Mouse (Mus musculus) hindbrain, embryonic 11.5 days (tissue): ENCODE results near the gene Lrguk. TPM values are rescaled to one million over a fixed set of nuclear protein-coding genes. Genes with fewer than 3 reads are reported as not detected.

ENCODE experiments used
- ATAC-seq: fragments of 200-750 bp; cut with Nextera tagmentation; 2 replicates; pipeline ENCODE4 v1.8.0; 2017; ENCODE audit warnings: mild to moderate bottlenecking, moderate TSS enrichment, moderate library complexity; ENCODE audit not compliant: low FRiP score
- DNase-seq: peaks from one replicate; pipeline ENCODE4 v3.0.0-alpha.2; 2015; ENCODE audit warnings: low spot score
- H3K27ac ChIP-seq: fragments of 300-500 bp; sonication (generic); 2 replicates; pipeline ENCODE4 v1.5.1; 2014; ENCODE audit warnings: mild to moderate bottlenecking, low read depth, low read length
- H3K27me3 ChIP-seq: fragments of 300-500 bp; sonication (generic); 2 replicates; pipeline ENCODE4 v1.6.1; 2014; ENCODE audit warnings: mild to moderate bottlenecking, low read length, moderate library complexity, mixed read lengths; ENCODE audit not compliant: control insufficient read depth, insufficient read depth
- H3K36me3 ChIP-seq: fragments of 300-500 bp; sonication (generic); 2 replicates; pipeline ENCODE4 v1.6.1; 2014; ENCODE audit warnings: mild to moderate bottlenecking, low read length, moderate library complexity, mixed read lengths; ENCODE audit not compliant: control insufficient read depth, insufficient read depth
- H3K4me1 ChIP-seq: fragments of 300-500 bp; sonication (generic); replicated peaks from 2 replicates; pipeline ENCODE4 v1.6.1; 2014; ENCODE audit warnings: low read length, mixed read lengths; ENCODE audit not compliant: control insufficient read depth, insufficient read depth
- H3K4me2 ChIP-seq: fragments of 300-500 bp; sonication (generic); replicated peaks from 2 replicates; pipeline ENCODE4 v1.6.1; 2014; ENCODE audit warnings: mild to moderate bottlenecking, low read depth, low read length
- H3K4me3 ChIP-seq: fragments of 300-500 bp; sonication (generic); 2 replicates; pipeline ENCODE4 v1.5.1; 2014; ENCODE audit warnings: low read depth, low read length
- H3K9ac ChIP-seq: fragments of 300-500 bp; sonication (generic); 2 replicates; pipeline ENCODE4 v1.6.1; 2014; ENCODE audit warnings: low read depth, low read length
- H3K9me3 ChIP-seq: fragments of 300-500 bp; sonication (generic); 2 replicates; pipeline ENCODE4 v1.6.1; 2016; ENCODE audit warnings: low read length; ENCODE audit not compliant: control insufficient read depth
- WGBS: fragments of 180-500 bp; shearing (Covaris S2); extraction: QIAGEN DNeasy Blood & Tissue Kit; methylation state at CpG from one replicate; pipeline ENCODE4 v1.1.7; 2014; 5-methylcytosine and 5-hydroxymethylcytosine counted together
- polyA plus RNA-seq: library from polyadenylated mRNA; unstranded; fragments of >200 nt; fragmentation: Nextera tagmentation; extraction: Ambion mirVana; gene quantifications from 2 replicates; pipeline ENCODE4 v1.2.1, GENCODE M21; 2014

The Lrguk gene
- polyA plus RNA-seq, 1 experiment from 2014 or later, result 1.9 TPM

DNA sequence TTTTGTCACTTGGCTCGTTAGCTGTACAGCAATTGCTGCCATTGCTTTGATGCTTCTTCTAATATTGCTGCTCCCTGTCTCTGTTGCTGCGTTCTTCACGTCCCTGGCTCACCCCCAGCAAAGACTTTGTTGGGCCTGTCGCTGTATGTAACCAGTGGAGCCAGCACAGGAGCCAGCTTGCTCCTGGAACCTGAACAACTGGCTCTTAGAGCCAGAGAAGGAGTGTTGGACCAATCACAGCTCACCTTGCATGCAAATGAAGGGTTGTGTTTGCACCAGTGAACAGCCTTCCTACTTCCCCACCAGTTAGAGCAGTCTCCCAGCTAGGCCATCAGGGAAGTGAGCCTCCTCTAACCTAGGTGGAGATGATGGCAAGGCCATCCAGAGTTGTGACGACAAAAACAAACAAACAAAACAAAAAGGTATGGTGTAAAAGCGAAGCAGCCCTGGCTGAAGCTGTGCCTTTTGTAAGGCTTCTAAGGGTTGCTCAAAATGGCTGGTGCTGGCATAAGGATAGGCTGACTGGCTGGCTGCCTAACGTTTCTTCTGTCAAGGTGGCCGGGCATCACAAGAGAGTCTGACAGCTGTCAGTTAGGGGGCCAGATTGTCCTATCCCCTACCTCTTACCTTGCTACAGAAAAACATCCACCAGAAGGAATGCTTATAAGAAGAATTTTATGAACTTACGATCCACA, 15.7 kb downstream of the Lrguk start:
- no peak overlapping the region for H3K4me2 ChIP-seq
- ATAC-seq, result no peak
- no peak overlapping the region for H3K27ac ChIP-seq
- DNase-seq, result no peak
- no peaks in the 10 kb centered on the region for H3K36me3 ChIP-seq
- H3K4me1 ChIP-seq, result no peaks in the 10 kb centered on the region
- no peak overlapping the region for H3K9ac ChIP-seq
- WGBS, result 87% methylated on average over 9 of the region's 9 CpGs
- H3K27me3 ChIP-seq, result no peaks in the 10 kb centered on the region
- no peak overlapping the region for H3K4me3 ChIP-seq
- no peaks in the 10 kb centered on the region for H3K9me3 ChIP-seq

DNA sequence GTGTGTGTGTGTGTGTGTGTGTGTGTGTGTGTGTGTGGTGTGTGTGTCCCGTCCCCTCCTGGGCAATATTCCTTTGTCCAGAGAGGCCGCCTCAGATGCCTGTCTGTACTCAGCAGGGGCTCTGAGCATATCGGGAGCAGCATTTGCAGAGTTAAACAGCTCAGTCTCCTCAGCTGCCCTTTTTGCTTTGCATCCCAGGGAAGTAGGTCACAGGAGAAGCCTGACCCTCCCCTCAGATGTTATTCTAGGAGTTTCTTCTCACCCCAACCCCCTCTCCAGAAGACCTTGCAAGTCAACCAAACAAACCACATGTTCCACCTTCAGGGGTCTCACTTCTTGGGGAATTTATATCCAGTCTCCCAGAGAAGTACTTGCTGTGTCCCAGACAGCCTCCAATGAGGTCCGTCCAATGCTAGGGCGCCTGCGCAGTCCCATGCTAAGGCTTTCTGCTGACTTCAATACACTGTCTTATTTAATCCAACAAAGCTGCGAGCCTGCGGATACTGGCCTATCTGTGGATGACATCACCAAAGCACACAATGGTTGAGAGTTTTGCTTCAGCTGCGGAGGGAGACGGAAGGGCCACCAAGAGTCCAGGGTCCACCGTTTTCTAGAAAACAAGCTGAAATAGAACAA, 17.4 kb downstream of the Lrguk start:
- no peak for ATAC-seq

GRCm38 (mm10) chr6:34049433-34049832, 20.2 kb downstream of the Lrguk start:
- 54% methylated on average over 2 of the region's 2 CpGs for WGBS
- H3K9ac ChIP-seq, result no peak overlapping the region
- H3K4me2 ChIP-seq, result no peak overlapping the region
- no peaks in the 10 kb centered on the region for H3K9me3 ChIP-seq
- ATAC-seq (no peak), DNase-seq (no peak)
- H3K27ac ChIP-seq, result no peak overlapping the region
- H3K4me3 ChIP-seq, result no peak overlapping the region
- H3K27me3 ChIP-seq, result no peaks in the 10 kb centered on the region
- H3K36me3 ChIP-seq, result no peaks in the 10 kb centered on the region
- no peaks in the 10 kb centered on the region for H3K4me1 ChIP-seq

More for the DNA sequence above, 17.4 kb downstream of the Lrguk start:
- 73% methylated on average over 10 of the region's 11 CpGs for WGBS
- Histone ChIP-seq H3K9ac (no peak overlapping the region), H3K9me3 (no peaks in the 10 kb centered on the region), H3K27ac (no peak overlapping the region), H3K4me3 (no peak overlapping the region), H3K36me3 (no peaks in the 10 kb centered on the region), H3K4me2 (no peak overlapping the region), H3K27me3 (no peaks in the 10 kb centered on the region), H3K4me1 (no peaks in the 10 kb centered on the region)
- DNase-seq, result no peak

- Histone ChIP-seq H3K36me3 (no peaks in the 10 kb centered on the region), H3K27me3 (no peaks in the 10 kb centered on the region)
- no peak for DNase-seq
Measured at GRCm38 (mm10) chr6:34059741-34060140, 30.5 kb downstream of the Lrguk start.

GRCm38 (mm10) chr6:34066790-34067189, 37.5 kb downstream of the Lrguk start:
- Histone ChIP-seq H3K9me3 (no peaks in the 10 kb centered on the region), H3K27me3 (no peaks in the 10 kb centered on the region), H3K4me1 (no peaks in the 10 kb centered on the region), H3K27ac (no peak overlapping the region), H3K36me3 (no peaks in the 10 kb centered on the region), H3K9ac (no peak overlapping the region), H3K4me2 (no peak overlapping the region), H3K4me3 (no peak overlapping the region)
- no peak for ATAC-seq
- DNase-seq, result no peak
- 90% methylated on average over 7 of the region's 7 CpGs for WGBS

More at GRCm38 (mm10) chr6:34059741-34060140, 30.5 kb downstream of the Lrguk start:
- no peak overlapping the region for H3K9ac ChIP-seq
- H3K27ac ChIP-seq, result no peak overlapping the region
- no peak overlapping the region for H3K4me2 ChIP-seq
- no peaks in the 10 kb centered on the region for H3K4me1 ChIP-seq
- no peak overlapping the region for H3K4me3 ChIP-seq
- H3K9me3 ChIP-seq, result no peaks in the 10 kb centered on the region
- ATAC-seq, result no peak
- WGBS, result 91% methylated on average over 6 of the region's 6 CpGs

DNA sequence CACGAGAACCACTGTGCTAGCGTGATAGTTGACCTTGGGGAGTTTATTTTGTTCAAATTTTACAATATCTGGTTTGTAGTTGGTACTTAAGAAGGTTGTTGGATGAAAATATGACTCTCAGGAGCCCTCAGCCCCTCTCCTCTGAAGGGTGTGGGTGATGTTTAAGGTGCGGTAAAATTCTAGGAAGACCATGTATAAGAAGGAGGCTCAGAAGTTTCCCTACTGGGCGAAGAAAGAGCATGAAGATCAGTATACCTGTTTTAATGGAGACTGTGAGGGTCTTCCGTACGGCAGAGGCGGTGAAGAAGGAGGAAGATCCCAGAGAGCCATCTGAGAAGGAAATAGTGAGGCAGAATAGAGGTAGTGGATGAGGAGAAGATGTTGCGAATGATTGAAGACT, 38.0 kb downstream of the Lrguk start:
- no peaks in the 10 kb centered on the region for H3K27me3 ChIP-seq
- no peaks in the 10 kb centered on the region for H3K4me1 ChIP-seq
- no peak for ATAC-seq
- no peak for DNase-seq
- 96% methylated on average over 8 of the region's 8 CpGs for WGBS
- H3K27ac ChIP-seq, result no peak overlapping the region
- no peak overlapping the region for H3K4me3 ChIP-seq
- H3K9ac ChIP-seq, result no peak overlapping the region
- H3K4me2 ChIP-seq, result no peak overlapping the region
- no peaks in the 10 kb centered on the region for H3K36me3 ChIP-seq
- H3K9me3 ChIP-seq, result no peaks in the 10 kb centered on the region

- no peaks in the 10 kb centered on the region for H3K4me1 ChIP-seq
- no peak overlapping the region for H3K27ac ChIP-seq
- H3K9me3 ChIP-seq, result no peaks in the 10 kb centered on the region
- H3K4me2 ChIP-seq, result no peak overlapping the region
- WGBS, result 57% methylated on average over 5 of the region's 5 CpGs
- no peaks in the 10 kb centered on the region for H3K27me3 ChIP-seq
- H3K9ac ChIP-seq, result no peak overlapping the region
- no peak overlapping the region for H3K4me3 ChIP-seq
- no peak for DNase-seq
- no peak for ATAC-seq
- H3K36me3 ChIP-seq, result no peaks in the 10 kb centered on the region
Measured at GRCm38 (mm10) chr6:34071936-34072335, 42.7 kb downstream of the Lrguk start.

- H3K27ac ChIP-seq, result no peak overlapping the region
- H3K9ac ChIP-seq, result no peak overlapping the region
Measured at GRCm38 (mm10) chr6:34073931-34074442, 44.7 kb downstream of the Lrguk start.

GRCm38 (mm10) chr6:34075520-34075919, 46.3 kb downstream of the Lrguk start:
- Histone ChIP-seq H3K4me3 (no peak overlapping the region), H3K9ac (no peak overlapping the region), H3K9me3 (no peaks in the 10 kb centered on the region), H3K4me1 (no peaks in the 10 kb centered on the region), H3K4me2 (no peak overlapping the region), H3K27me3 (no peaks in the 10 kb centered on the region), H3K27ac (no peak overlapping the region), H3K36me3 (no peaks in the 10 kb centered on the region)
- 82% methylated on average over 11 of the region's 11 CpGs for WGBS
- ATAC-seq (no peak), DNase-seq (no peak)

More at GRCm38 (mm10) chr6:34073931-34074442, 44.7 kb downstream of the Lrguk start:
- H3K4me1 ChIP-seq, result no peaks in the 10 kb centered on the region
- WGBS, result 81% methylated on average over 3 of the region's 3 CpGs
- no peaks in the 10 kb centered on the region for H3K36me3 ChIP-seq
- H3K27me3 ChIP-seq, result no peaks in the 10 kb centered on the region
- DNase-seq (no peak), ATAC-seq (no peak)
- H3K4me3 ChIP-seq, result no peak overlapping the region
- no peak overlapping the region for H3K4me2 ChIP-seq
- no peaks in the 10 kb centered on the region for H3K9me3 ChIP-seq
